Mouse (Mus musculus): ENCODE measurements around the gene Trim11. TPM values are rescaled to one million over a fixed set of nuclear protein-coding genes. Genes with fewer than 3 reads are reported as not detected.

Trim11 gene
- total RNA-seq, 2 experiments from 2014 or later: 26.2 to 29.7 TPM

DNA sequence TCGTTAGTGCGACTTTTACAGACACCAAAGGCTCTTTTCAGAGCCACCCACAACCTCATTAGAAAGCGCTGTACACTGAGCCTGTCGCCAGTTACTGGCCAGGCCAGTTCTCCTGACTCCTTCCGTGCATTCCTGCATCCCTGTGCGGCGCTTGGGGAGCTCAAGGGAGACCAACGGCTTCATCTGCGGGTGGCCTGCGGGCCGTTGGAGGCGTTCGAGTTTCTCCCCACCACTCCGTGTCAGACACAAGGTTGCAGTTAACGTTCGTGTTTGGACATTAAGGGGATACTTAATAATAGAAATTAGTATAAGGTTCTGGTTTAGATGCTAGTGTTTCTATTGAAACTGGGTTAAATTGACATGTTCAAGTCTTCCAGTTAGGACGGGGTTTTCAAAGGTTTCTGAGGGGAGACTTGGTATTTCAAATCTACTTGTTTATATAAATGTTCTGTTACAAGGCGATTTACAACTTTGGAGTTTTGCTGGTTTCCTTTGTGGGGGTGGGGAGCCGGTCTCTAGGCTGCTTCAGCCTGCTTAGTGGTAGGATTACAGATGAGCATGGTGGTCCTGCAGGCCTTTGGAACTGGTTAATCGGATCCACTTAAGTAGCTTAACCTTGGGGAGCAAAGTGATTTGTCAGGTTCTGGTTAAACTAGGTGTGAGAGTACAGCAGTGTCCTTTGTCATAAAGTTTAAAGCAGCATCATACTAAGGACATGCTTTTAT, 22.6 kb upstream of the Trim11 start:
- DNase-seq (ENCODE audit: extremely low spot score in 1 of 2, low spot score in 1 of 2): no peak

DNA sequence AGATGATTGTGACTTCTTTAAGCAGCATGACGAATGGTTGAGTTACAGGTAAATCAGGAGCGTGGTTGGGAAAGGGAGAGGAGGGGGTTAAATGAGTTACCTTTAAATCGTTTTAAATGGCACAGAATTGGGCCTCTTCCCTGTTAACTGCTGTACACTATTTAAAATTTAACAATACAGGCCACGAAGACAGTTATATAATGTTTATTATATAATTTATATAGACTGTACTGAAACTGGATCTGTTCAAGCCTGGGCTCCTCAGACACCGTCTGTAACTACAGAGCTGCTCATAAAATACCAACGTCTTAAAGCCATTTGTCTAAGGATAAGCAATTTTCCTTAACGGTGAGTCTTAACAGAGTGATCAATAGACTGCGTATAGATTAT, 22.0 kb upstream of the Trim11 start:
- DNase-seq (ENCODE audit: extremely low spot score in 1 of 2, low spot score in 1 of 2): no peak

GRCm38 (mm10) chr11:58957226-58957914, 20.5 kb upstream of the Trim11 start:
- DNase-seq (ENCODE audit: extremely low spot score in 1 of 2, low spot score in 1 of 2): no peak

- no peak for DNase-seq (ENCODE audit: extremely low spot score in 1 of 2, low spot score in 1 of 2)
These were observed 19.4 kb upstream of the Trim11 start for GRCm38 (mm10) chr11:58958536-58958935.

- DNase-seq (ENCODE audit: extremely low spot score in 1 of 2, low spot score in 1 of 2): no peak
These were observed 18.6 kb upstream of the Trim11 start for GRCm38 (mm10) chr11:58959186-58959825.

- peak; percentile 62 to 65 for DNase-seq (ENCODE audit: extremely low spot score in 1 of 2, low spot score in 1 of 2)
These were observed 17.9 kb upstream of the Trim11 start for GRCm38 (mm10) chr11:58959921-58960465.

DNA sequence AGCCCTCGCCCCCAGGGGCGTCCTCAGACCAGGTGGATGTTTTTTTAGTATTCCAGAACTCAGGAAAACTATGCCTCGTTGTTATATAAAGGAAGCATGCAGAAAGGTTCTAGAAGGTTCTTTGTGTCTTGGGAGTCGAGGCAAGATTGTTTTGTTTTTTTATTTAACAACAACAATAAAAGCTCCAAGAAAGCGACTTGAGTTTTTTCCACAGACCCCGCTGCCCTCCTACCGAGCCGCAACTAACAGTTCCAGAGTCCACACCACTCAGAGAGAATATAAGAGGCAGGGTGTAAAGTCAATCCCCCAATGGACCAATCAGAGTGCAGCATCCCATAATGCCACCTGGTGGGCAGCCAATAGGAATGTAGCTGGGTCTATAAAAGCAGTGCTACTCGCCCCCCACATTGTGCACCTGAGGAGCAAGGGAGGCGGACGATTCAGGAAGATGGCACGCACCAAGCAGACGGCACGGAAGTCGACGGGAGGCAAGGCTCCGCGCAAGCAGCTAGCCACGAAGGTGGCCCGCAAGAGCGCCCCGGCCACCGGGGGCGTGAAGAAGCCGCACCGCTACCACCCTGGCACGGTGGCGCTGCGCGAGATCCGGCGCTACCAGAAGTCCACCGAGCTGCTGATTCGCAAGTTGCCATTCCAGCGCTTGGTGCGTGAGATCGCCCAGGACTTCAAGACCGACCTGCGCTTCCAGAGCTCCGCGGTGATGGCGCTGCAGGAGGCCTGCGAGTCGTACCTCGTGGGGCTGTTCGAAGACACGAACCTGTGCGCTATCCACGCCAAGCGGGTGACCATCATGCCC, 16.3 kb upstream of the Trim11 start:
- DNase-seq (ENCODE audit: extremely low spot score in 1 of 2, low spot score in 1 of 2): no peak

- no peak for DNase-seq (ENCODE audit: extremely low spot score in 1 of 2, low spot score in 1 of 2)
These were observed 14.3 kb upstream of the Trim11 start for GRCm38 (mm10) chr11:58963543-58963942.

- no peak for DNase-seq (ENCODE audit: extremely low spot score in 1 of 2, low spot score in 1 of 2)
These were observed 13.7 kb upstream of the Trim11 start for GRCm38 (mm10) chr11:58964216-58964615.

DNA sequence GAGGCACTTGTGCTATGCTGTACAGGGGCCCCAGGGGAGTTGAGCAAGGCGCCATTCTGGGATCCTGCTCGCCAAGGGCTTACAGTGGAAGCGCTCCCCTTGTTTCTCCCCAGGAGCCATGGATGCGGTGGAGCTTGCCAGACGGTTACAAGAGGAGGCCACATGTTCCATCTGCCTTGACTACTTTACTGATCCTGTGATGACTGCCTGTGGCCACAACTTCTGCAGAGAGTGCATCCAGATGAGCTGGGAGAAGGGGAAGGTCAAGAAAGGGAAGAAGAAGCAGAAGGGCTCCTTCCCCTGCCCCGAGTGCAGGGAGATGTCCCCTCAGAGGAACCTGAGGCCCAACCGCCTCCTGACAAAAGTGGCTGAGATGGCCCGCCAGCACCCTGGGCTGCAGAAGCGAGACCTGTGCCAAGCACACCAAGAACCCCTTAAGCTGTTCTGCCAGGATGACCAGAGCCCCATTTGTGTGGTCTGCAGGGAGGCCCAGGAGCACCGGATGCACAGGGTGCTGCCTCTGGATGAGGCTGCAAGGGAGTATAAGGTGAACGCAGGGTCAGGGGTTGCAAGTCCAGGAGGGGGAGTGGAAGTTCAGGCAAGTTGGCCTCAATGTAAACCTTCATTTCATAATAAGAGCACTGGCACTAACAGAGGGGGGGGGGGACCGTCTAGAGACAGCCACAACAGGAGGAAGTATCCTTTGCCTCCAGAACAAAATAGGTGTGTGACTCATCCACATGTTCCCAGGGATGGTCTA, 12.7 kb upstream of the Trim11 start:
- DNase-seq (ENCODE audit: extremely low spot score in 1 of 2, low spot score in 1 of 2): no peak

DNA sequence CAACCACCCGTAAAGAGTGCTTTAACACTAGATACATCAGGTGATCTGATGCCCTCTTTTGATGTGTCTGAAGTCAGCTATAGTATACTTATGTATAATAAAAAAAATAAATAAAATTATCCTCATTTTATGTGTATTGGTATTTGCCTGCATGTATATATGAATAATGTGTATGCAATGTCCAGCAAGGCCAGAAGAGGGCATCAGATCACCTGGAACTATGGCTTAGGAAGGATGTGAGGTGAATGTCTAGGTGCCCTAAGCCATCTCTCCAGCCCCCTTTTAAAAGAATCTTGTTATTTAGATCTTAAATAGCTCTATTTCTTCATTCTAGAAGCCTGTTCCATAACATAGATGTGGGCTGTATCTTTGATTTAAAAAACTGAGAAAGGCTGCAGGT, 10.5 kb upstream of the Trim11 start:
- no peak for DNase-seq (ENCODE audit: extremely low spot score in 1 of 2, low spot score in 1 of 2)

DNA sequence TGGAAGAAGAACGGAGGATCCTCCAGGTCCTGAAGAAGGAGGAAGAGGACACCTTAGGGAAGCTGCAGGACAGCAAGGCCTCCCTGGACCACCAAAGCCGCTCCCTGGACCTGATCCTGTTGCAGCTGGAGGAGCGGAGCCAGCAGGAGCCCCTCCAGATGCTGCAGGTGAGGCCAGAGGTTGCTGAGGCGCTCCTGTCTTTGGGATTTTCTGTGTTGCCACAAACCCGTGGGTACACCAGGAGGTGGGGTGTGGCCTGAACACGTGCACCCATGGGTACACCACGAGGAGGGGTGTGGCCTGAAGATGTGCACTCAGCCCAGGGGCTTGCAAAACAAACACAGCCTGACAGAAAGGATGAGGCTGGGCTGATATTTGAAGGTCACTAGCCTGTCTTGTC, 9.3 kb upstream of the Trim11 start:
- DNase-seq (ENCODE audit: extremely low spot score in 1 of 2, low spot score in 1 of 2): no peak

GRCm38 (mm10) chr11:58969027-58969426, 8.9 kb upstream of the Trim11 start:
- DNase-seq (ENCODE audit: extremely low spot score in 1 of 2, low spot score in 1 of 2): no peak

DNA sequence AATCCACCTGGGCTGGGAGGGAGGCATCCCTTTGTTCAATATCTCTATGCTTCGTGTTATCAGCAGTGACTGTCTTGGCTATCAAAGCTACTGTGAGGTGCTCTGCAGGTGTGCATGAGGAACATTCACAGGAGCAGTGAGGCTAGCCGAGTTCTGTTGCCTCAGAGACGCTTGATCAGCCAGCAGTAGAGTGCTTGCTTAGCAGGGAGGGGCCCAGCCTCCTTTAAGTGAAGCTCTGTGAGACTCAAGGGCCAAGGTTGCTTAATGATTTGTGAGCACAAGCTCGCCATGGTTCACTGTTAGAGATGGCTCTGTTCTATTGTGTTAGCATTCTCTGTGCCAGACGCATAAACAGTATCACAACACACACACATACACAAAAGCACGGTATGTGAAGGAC, 8.2 kb upstream of the Trim11 start:
- DNase-seq (ENCODE audit: extremely low spot score in 1 of 2, low spot score in 1 of 2): no peak

DNA sequence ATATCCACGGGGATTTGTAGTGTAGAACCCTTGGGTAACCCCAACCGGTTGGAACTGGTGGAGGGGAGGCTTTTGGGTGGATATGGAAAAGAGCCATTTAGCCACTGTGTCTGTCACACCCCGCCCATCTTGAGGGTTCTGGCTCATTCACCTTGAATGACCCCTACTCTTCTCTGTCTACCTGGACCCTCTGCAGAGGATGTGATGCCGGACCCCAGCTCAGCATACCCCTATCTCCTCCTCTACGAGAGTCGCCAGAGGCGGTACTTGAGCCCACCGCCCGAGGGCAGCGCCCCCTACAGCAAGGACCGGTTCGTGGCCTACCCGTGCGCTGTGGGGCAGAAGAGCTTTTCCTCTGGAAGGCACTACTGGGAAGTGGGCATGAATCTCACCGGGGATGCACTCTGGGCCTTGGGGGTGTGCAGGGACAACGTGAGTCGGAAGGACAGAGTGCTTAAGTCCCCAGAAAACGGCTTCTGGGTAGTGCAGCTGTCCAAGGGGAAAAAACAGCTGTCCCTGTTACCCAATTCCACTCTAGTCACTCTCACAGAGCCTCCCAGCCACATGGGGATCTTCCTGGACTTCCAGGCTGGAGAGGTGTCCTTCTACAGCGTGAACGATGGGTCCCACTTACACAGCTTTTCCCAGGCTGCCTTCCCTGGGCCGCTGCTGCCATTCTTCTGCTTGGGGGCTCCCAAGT, 6.9 kb upstream of the Trim11 start:
- no peak for DNase-seq (ENCODE audit: extremely low spot score in 1 of 2, low spot score in 1 of 2)

GRCm38 (mm10) chr11:58971796-58972195, 6.1 kb upstream of the Trim11 start:
- DNase-seq (ENCODE audit: extremely low spot score in 1 of 2, low spot score in 1 of 2): no peak

GRCm38 (mm10) chr11:58974414-58974813, 3.5 kb upstream of the Trim11 start:
- DNase-seq (ENCODE audit: extremely low spot score in 1 of 2, low spot score in 1 of 2): no peak

GRCm38 (mm10) chr11:58977150-58977549, 743 bp upstream of the Trim11 start:
- DNase-seq (ENCODE audit: extremely low spot score in 1 of 2, low spot score in 1 of 2): no peak

DNA sequence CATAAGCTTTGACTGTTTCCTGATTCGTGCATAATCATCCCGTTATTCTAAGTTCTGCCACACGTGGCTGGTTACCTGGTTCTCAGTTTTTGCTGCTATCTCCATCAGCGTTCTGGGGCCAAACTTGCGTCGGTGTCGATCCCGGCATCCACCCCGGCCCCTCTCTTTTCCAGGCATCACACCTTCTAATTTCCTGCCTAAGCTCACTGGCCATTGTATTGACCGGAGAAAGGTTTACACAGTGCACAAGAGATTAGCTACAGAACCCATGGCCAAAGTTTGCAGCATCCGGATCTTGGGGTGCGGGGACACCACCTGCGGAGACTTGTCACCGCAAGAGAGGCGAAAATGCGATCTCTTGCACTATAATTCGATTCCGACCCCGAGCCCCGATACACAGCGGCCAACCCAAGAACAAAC, 276 bp upstream of the Trim11 start:
- DNase-seq (ENCODE audit: extremely low spot score in 1 of 2, low spot score in 1 of 2): no peak
